Mouse (Mus musculus): ENCODE measurements around the gene Psma6.

GRCm38 (mm10) chr12:55460900-55461299 lies 76.9 kb downstream of the Psma6 start:
- TF ChIP-seq CTCF (IDR thresholded peaks at IDR 0.05; ENCODE audit: low read depth) (peak; percentile 29; the same call in 1 of the 2 replicates), EP300 (optimal IDR thresholded peaks at IDR 0.05) (no peak)

Data from stomach, postnatal 0 days (tissue).